Mouse (Mus musculus) liver, embryonic 13.5 days (tissue): ENCODE measurements around the gene Mas1. TPM values are rescaled to one million over a fixed set of nuclear protein-coding genes. Genes with fewer than 3 reads are reported as not detected.
A peak's percentile ranks its signal among the peaks of the same experiment; 100 is the strongest.

Source experiments
- ATAC-seq: fragments of 200-750 bp; cut with Nextera tagmentation; 2 replicates; pipeline ENCODE4 v1.8.0; 2017; ENCODE audit warnings: low read depth, mild to moderate bottlenecking, moderate number of reproducible peaks, moderate library complexity
- DNase-seq: peaks from one replicate; pipeline ENCODE4 v3.0.0; 2022
- H3K27ac ChIP-seq: fragments of 300-500 bp; sonication (generic); 2 replicates; pipeline ENCODE4 v1.5.1; 2015; ENCODE audit warnings: moderate library complexity, mild to moderate bottlenecking, inconsistent platforms
- H3K27me3 ChIP-seq: fragments of 300-500 bp; sonication (generic); 2 replicates; pipeline ENCODE4 v1.6.1; 2015; ENCODE audit warnings: mild to moderate bottlenecking, inconsistent platforms
- H3K36me3 ChIP-seq: fragments of 300-500 bp; sonication (generic); 2 replicates; pipeline ENCODE4 v1.6.1; 2015; ENCODE audit warnings: mild to moderate bottlenecking, inconsistent platforms
- H3K4me1 ChIP-seq: fragments of 300-500 bp; sonication (generic); replicated peaks from 2 replicates; pipeline ENCODE4 v1.6.1; 2015; ENCODE audit warnings: inconsistent platforms
- H3K4me2 ChIP-seq: fragments of 300-500 bp; sonication (generic); 2 replicates; pipeline ENCODE4 v1.6.1; 2015; ENCODE audit warnings: inconsistent platforms, mild to moderate bottlenecking, moderate library complexity
- H3K4me3 ChIP-seq: fragments of 300-500 bp; sonication (generic); replicated peaks from 2 replicates; pipeline ENCODE4 v1.5.1; 2015; ENCODE audit warnings: mild to moderate bottlenecking, inconsistent platforms
- H3K9ac ChIP-seq: fragments of 300-500 bp; sonication (generic); 2 replicates; pipeline ENCODE4 v1.6.1; 2015; ENCODE audit warnings: mild to moderate bottlenecking, inconsistent platforms
- H3K9me3 ChIP-seq: fragments of 300-500 bp; sonication (generic); replicated peaks from 2 replicates; pipeline ENCODE4 v1.6.1; 2016; ENCODE audit warnings: inconsistent platforms
- WGBS: fragments of 180-500 bp; shearing (Covaris S2); methylation state at CpG from one replicate; pipeline ENCODE4 v1.1.7; 2015; ENCODE audit not compliant: insufficient replicate concordance; 5-methylcytosine and 5-hydroxymethylcytosine counted together
- polyA plus RNA-seq: library from polyadenylated mRNA; unstranded; fragments of >200 nt; fragmentation: Nextera tagmentation; extraction: Ambion mirVana; gene quantifications from 2 replicates; pipeline ENCODE4 v1.2.1, GENCODE M21; 2015

Gene Mas1
- polyA plus RNA-seq = 0.22 TPM in 1 of 2 replicates, not detected in the other

GRCm38 (mm10) chr17:12868043-12868442 lies at the start of gene Mas1:
Gene Mas1, minus strand, starts transcription at chr17:12868143.
- no peak for ATAC-seq
- H3K27ac ChIP-seq = no peak within 1 kb of the TSS
- H3K4me2 ChIP-seq = no peak within 1 kb of the TSS
- H3K9me3 ChIP-seq = no peaks in the 10 kb centered on the region
- H3K9ac ChIP-seq = no peak within 1 kb of the TSS
- H3K4me1 ChIP-seq = no peaks in the 10 kb centered on the region
- H3K36me3 ChIP-seq = no peaks in the 10 kb centered on the region
- H3K4me3 ChIP-seq = no peak within 1 kb of the TSS
- 39% methylated on average over 2 of the region's 2 CpGs for WGBS
- no peak for DNase-seq
- peaks cover 30% of the 10 kb centered on the region for H3K27me3 ChIP-seq

- H3K27ac ChIP-seq = peak overlapping the region; percentile 94
- H3K4me2 ChIP-seq = peak overlapping the region; percentile 73
- H3K9ac ChIP-seq = peak overlapping the region; percentile 97
- DNase-seq = peak; percentile 74
- H3K4me3 ChIP-seq = peak overlapping the region; percentile 89
- H3K27me3 ChIP-seq = no peaks in the 10 kb centered on the region
- under 1% methylated on average over 40 of the region's 40 CpGs for WGBS
- no peaks in the 10 kb centered on the region for H3K9me3 ChIP-seq
- ATAC-seq = peak; percentile 62
- peaks cover 19% of the 10 kb centered on the region for H3K4me1 ChIP-seq
- peaks cover 61% of the 10 kb centered on the region for H3K36me3 ChIP-seq
Measured at GRCm38 (mm10) chr17:12916588-12917380, 48.8 kb upstream of the Mas1 start.

GRCm38 (mm10) chr17:12915881-12916583 lies 48.1 kb upstream of the Mas1 start, which contains the start of gene Mrpl18:
Gene Mrpl18, minus strand, starts transcription at chr17:12916345.
- WGBS = under 1% methylated on average over 56 of the region's 56 CpGs
- Histone ChIP-seq H3K27ac (peak within 1 kb of the TSS; percentile 94), H3K36me3 (peaks cover 62% of the 10 kb centered on the region), H3K27me3 (no peaks in the 10 kb centered on the region), H3K4me1 (peaks cover 19% of the 10 kb centered on the region), H3K4me3 (peak within 1 kb of the TSS; percentile 89), H3K9me3 (no peaks in the 10 kb centered on the region), H3K4me2 (peak within 1 kb of the TSS; percentile 88), H3K9ac (peak within 1 kb of the TSS; percentile 97)
- ATAC-seq (peak; percentile 95), DNase-seq (peak; percentile 99)

GRCm38 (mm10) chr17:12915488-12915880 lies 47.5 kb upstream of the Mas1 start, which contains the start of gene Tcp1:
Gene Tcp1, plus strand, starts transcription at chr17:12915701.
- DNase-seq (no peak), ATAC-seq (no peak)
- Histone ChIP-seq H3K27me3 (no peaks in the 10 kb centered on the region), H3K9me3 (no peaks in the 10 kb centered on the region), H3K36me3 (peaks cover 62% of the 10 kb centered on the region), H3K9ac (peak within 1 kb of the TSS; percentile 97), H3K4me2 (peak within 1 kb of the TSS; percentile 88), H3K27ac (peak within 1 kb of the TSS; percentile 94), H3K4me3 (peak within 1 kb of the TSS; percentile 89), H3K4me1 (peaks cover 19% of the 10 kb centered on the region)
- WGBS = under 1% methylated on average over 18 of the region's 18 CpGs

- Histone ChIP-seq H3K9me3 (no peaks in the 10 kb centered on the region), H3K27ac (no peak overlapping the region), H3K27me3 (no peaks in the 10 kb centered on the region), H3K9ac (no peak overlapping the region), H3K4me1 (peaks cover 11% of the 10 kb centered on the region), H3K4me2 (no peak overlapping the region), H3K36me3 (peaks cover 56% of the 10 kb centered on the region), H3K4me3 (no peak overlapping the region)
- 78% methylated on average over 8 of the region's 8 CpGs for WGBS
- ATAC-seq (no peak), DNase-seq (no peak)
Measured at GRCm38 (mm10) chr17:12910391-12910790, 42.4 kb upstream of the Mas1 start.

GRCm38 (mm10) chr17:12909361-12910280 lies 41.7 kb upstream of the Mas1 start, which contains the start of gene Pnldc1:
Gene Pnldc1, minus strand, starts transcription at chr17:12910230.
- 81% methylated on average over 35 of the region's 35 CpGs for WGBS
- Histone ChIP-seq H3K27me3 (no peaks in the 10 kb centered on the region), H3K4me1 (peaks cover 4% of the 10 kb centered on the region), H3K9ac (no peak within 1 kb of the TSS), H3K4me3 (no peak within 1 kb of the TSS), H3K4me2 (no peak within 1 kb of the TSS), H3K27ac (no peak within 1 kb of the TSS), H3K9me3 (no peaks in the 10 kb centered on the region), H3K36me3 (peaks cover 62% of the 10 kb centered on the region)
- ATAC-seq (no peak), DNase-seq (no peak)

- no peak for ATAC-seq
- Histone ChIP-seq H3K4me2 (no peak overlapping the region), H3K36me3 (peaks cover 54% of the 10 kb centered on the region), H3K27me3 (no peaks in the 10 kb centered on the region), H3K4me3 (no peak overlapping the region), H3K4me1 (no peaks in the 10 kb centered on the region), H3K27ac (no peak overlapping the region), H3K9me3 (no peaks in the 10 kb centered on the region), H3K9ac (no peak overlapping the region)
- DNase-seq = no peak
- WGBS = 77% methylated on average over 9 of the region's 9 CpGs
Measured at GRCm38 (mm10) chr17:12906436-12906835, 38.5 kb upstream of the Mas1 start.

GRCm38 (mm10) chr17:12905810-12906209 lies 37.9 kb upstream of the Mas1 start:
- H3K4me1 ChIP-seq = no peaks in the 10 kb centered on the region
- DNase-seq = no peak
- no peak overlapping the region for H3K4me3 ChIP-seq
- H3K36me3 ChIP-seq = peaks cover 53% of the 10 kb centered on the region
- no peak overlapping the region for H3K9ac ChIP-seq
- no peak overlapping the region for H3K4me2 ChIP-seq
- WGBS = 76% methylated on average over 4 of the region's 4 CpGs
- no peak overlapping the region for H3K27ac ChIP-seq
- no peaks in the 10 kb centered on the region for H3K9me3 ChIP-seq
- H3K27me3 ChIP-seq = no peaks in the 10 kb centered on the region
- no peak for ATAC-seq

GRCm38 (mm10) chr17:12904349-12904748 lies 36.4 kb upstream of the Mas1 start:
- 84% methylated on average over 1 of the region's 1 CpGs for WGBS
- peaks cover 59% of the 10 kb centered on the region for H3K36me3 ChIP-seq
- no peaks in the 10 kb centered on the region for H3K4me1 ChIP-seq

GRCm38 (mm10) chr17:12903372-12904333 lies 35.7 kb upstream of the Mas1 start:
- ATAC-seq = no peak
- 71% methylated on average over 11 of the region's 12 CpGs for WGBS
- no peaks in the 10 kb centered on the region for H3K4me1 ChIP-seq
- no peaks in the 10 kb centered on the region for H3K9me3 ChIP-seq
- H3K36me3 ChIP-seq = peaks cover 63% of the 10 kb centered on the region
- H3K4me2 ChIP-seq = no peak overlapping the region
- no peak overlapping the region for H3K27ac ChIP-seq
- no peaks in the 10 kb centered on the region for H3K27me3 ChIP-seq
- no peak for DNase-seq
- no peak overlapping the region for H3K9ac ChIP-seq
- no peak overlapping the region for H3K4me3 ChIP-seq

More at GRCm38 (mm10) chr17:12904349-12904748, 36.4 kb upstream of the Mas1 start:
- H3K27ac ChIP-seq = no peak overlapping the region
- no peaks in the 10 kb centered on the region for H3K27me3 ChIP-seq
- no peak overlapping the region for H3K9ac ChIP-seq
- ATAC-seq (no peak), DNase-seq (no peak)
- no peak overlapping the region for H3K4me2 ChIP-seq
- no peaks in the 10 kb centered on the region for H3K9me3 ChIP-seq
- no peak overlapping the region for H3K4me3 ChIP-seq
